ENCODE assay signal across 20 mouse cellular contexts in the genomic region with DNA sequence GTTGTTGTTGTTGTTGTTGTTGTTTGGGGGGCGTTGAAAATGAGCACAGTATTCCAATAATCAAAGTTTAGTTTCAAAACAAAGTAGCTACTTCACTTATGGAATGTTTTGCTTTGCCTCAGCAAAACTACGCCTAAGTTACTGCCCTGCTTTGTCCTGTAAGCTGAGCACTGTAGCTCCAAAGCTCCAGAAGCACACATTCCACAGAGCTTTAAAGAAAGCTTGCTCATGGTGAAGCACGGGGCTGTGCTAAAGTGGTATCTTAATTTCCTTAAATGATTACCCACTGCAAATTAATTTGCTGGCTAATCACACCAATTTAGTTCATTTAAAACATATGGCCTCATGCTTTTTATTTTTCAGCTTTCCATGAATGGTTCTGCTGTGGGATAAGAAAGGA. TPM values are rescaled to one million over a fixed set of nuclear protein-coding genes. Genes with fewer than 3 reads are reported as not detected.
A peak's percentile ranks its signal among the peaks of the same experiment; 100 is the strongest.
DNase-seq lines count a peak whose midpoint lies in the region; ATAC-seq and TF ChIP-seq lines count a peak whose summit lies in the region.
"Had no signal": no experiment of that assay in that cellular context is flagged by ENCODE, and none has a peak within 500 bp of the region (broad histone marks: within the 10 kb centered on the region; RNA-seq: fewer than 3 reads in every experiment).

No protein-coding gene starts in this region.

- TF ChIP-seq CTCF in forebrain, postnatal 0 days (IDR thresholded peaks at IDR 0.05; ENCODE audit: low read depth): no peak

- H3K4me2 ChIP-seq in forebrain, postnatal 0 days (ENCODE audit: low read depth): no peak overlapping the region
- H3K4me2 ChIP-seq in forebrain, embryonic 16.5 days (ENCODE audit: low read length): no peak overlapping the region
- peak overlapping the region; percentile 82 for H3K4me2 ChIP-seq in intestine, embryonic 14.5 days (ENCODE audit: low read length)
- H3K4me2 ChIP-seq in myocyte (ENCODE audit: low read depth): peak overlapping the region; percentile 82
- H3K4me2 ChIP-seq: heart, embryonic 15.5 days had no signal

- H3K9me3 ChIP-seq in forebrain, postnatal 0 days (ENCODE audit: low read length): no peaks in the 10 kb centered on the region
- H3K9me3 ChIP-seq in forebrain, embryonic 16.5 days (ENCODE audit: control insufficient read depth, low read length): no peaks in the 10 kb centered on the region
- H3K9me3 ChIP-seq in intestine, embryonic 14.5 days (ENCODE audit: control insufficient read depth, low read length): no peaks in the 10 kb centered on the region
- H3K9me3 ChIP-seq: forebrain, embryonic 10.5 days; heart, embryonic 15.5 days had no signal

- peaks cover 52% of the 10 kb centered on the region for H3K79me2 ChIP-seq in myocyte (ENCODE audit: control insufficient read depth, insufficient read depth)

- WGBS in forebrain, postnatal 0 days: 2% methylated on average over 3 of the region's 3 CpGs
- WGBS in forebrain, embryonic 16.5 days: 2% methylated on average over 3 of the region's 3 CpGs
- WGBS in intestine, embryonic 14.5 days: 8% methylated on average over 3 of the region's 3 CpGs

- H3K9ac ChIP-seq in forebrain, postnatal 0 days: no peak overlapping the region
- H3K9ac ChIP-seq in forebrain, embryonic 16.5 days (replicated peaks; ENCODE audit: low read depth, low read length): no peak overlapping the region
- peak overlapping the region; percentile 44 for H3K9ac ChIP-seq in intestine, embryonic 14.5 days (ENCODE audit: low read length)
- H3K9ac ChIP-seq: heart, embryonic 15.5 days; liver, postnatal 0 days had no signal

- H3K4me1 ChIP-seq in forebrain, postnatal 0 days (ENCODE audit: insufficient read depth): peaks cover 11% of the 10 kb centered on the region; the same call in 1 of the 2 replicates
- H3K4me1 ChIP-seq in forebrain, embryonic 16.5 days (replicated peaks; ENCODE audit: control insufficient read depth, insufficient read depth, low read length): peaks cover 17% of the 10 kb centered on the region
- peaks cover 10% of the 10 kb centered on the region; the same call in 1 of the 2 replicates for H3K4me1 ChIP-seq in intestine, embryonic 14.5 days (replicated peaks; ENCODE audit: control insufficient read depth, insufficient read depth, low read length)

- H3K4me3 ChIP-seq in forebrain, postnatal 0 days (ENCODE audit: low read depth, low read length): no peak overlapping the region
- no peak overlapping the region for H3K4me3 ChIP-seq in forebrain, embryonic 16.5 days (replicated peaks; ENCODE audit: low read length)
- H3K4me3 ChIP-seq in intestine, embryonic 14.5 days (ENCODE audit: low read depth, low read length): peak overlapping the region; percentile 38
- H3K4me3 ChIP-seq in myocyte: peak overlapping the region; percentile 94

- no peak for TF ChIP-seq POLR2A in myocyte (IDR thresholded peaks at IDR 0.05; ENCODE audit: insufficient read length, low read depth)

- no peak overlapping the region for H3K27ac ChIP-seq in forebrain, postnatal 0 days (ENCODE audit: low read depth, low read length)
- H3K27ac ChIP-seq in forebrain, embryonic 16.5 days (ENCODE audit: low read length): no peak overlapping the region
- no peak overlapping the region for H3K27ac ChIP-seq in intestine, embryonic 14.5 days (ENCODE audit: low read depth)
- H3K27ac ChIP-seq: forebrain, embryonic 10.5 days; heart, embryonic 15.5 days had no signal

- DNase-seq in forebrain, postnatal 0 days: peak; percentile 60
- DNase-seq in retina, embryonic 14.5 days (ENCODE audit: low spot score): peak; percentile 33
- no peak for DNase-seq in retina, postnatal 1 day
- DNase-seq in intestine, embryonic 14.5 days (ENCODE audit: low spot score): peak; percentile 51
- DNase-seq in thymus, postnatal 10 days (ENCODE audit: low spot score in 2 of 2): no peak
- DNase-seq: cerebellum, postnatal 36 days; kidney, postnatal 25 days; layer of hippocampus, postnatal 36 days; liver, postnatal 0 days; right cerebral cortex, postnatal 25 days; thymus, postnatal 4 days had no signal

- no peak overlapping the region for H3ac ChIP-seq in myocyte (ENCODE audit: control insufficient read depth, insufficient read length)

- H3K27me3 ChIP-seq in forebrain, postnatal 0 days (ENCODE audit: insufficient read depth, low read length): peaks cover 94% of the 10 kb centered on the region
- H3K27me3 ChIP-seq in forebrain, embryonic 16.5 days (replicated peaks; ENCODE audit: control insufficient read depth, insufficient read depth, low read length): peaks cover 73% of the 10 kb centered on the region
- peaks cover 92% of the 10 kb centered on the region for H3K27me3 ChIP-seq in intestine, embryonic 14.5 days (replicated peaks; ENCODE audit: control insufficient read depth, insufficient read depth, low read length)
- no peaks in the 10 kb centered on the region for H3K27me3 ChIP-seq in myocyte (ENCODE audit: control insufficient read depth, insufficient read depth, insufficient read length)

- no peaks in the 10 kb centered on the region for H3K36me3 ChIP-seq in forebrain, postnatal 0 days (ENCODE audit: insufficient read depth)
- no peaks in the 10 kb centered on the region for H3K36me3 ChIP-seq in forebrain, embryonic 16.5 days (ENCODE audit: control insufficient read depth, insufficient read depth)
- no peaks in the 10 kb centered on the region for H3K36me3 ChIP-seq in intestine, embryonic 14.5 days (ENCODE audit: control insufficient read depth, insufficient read depth, low read length)
- no peaks in the 10 kb centered on the region for H3K36me3 ChIP-seq in myocyte (ENCODE audit: control insufficient read depth, insufficient read depth)
- H3K36me3 ChIP-seq: forebrain, embryonic 10.5 days; G1E; heart, embryonic 15.5 days had no signal

- no peak for ATAC-seq in forebrain, postnatal 0 days
- ATAC-seq in forebrain, embryonic 16.5 days: no peak
- ATAC-seq in intestine, embryonic 14.5 days (replicated peaks; ENCODE audit: low FRiP score, low TSS enrichment, low read depth): no peak
- ATAC-seq in inflammation-experienced regulatory T-cells, adult 6 months: no peak
- ATAC-seq: hindbrain, embryonic 16.5 days; liver, postnatal 0 days had no signal

TF ChIP-seq in myocyte, 11 proteins besides CTCF, POLR2A, EP300 and RAD21:
- TF ChIP-seq MYOD1 (IDR thresholded peaks at IDR 0.05; ENCODE audit: control insufficient read depth in 1 of 3, insufficient read length in 2 of 3, low read depth in 2 of 3) (no peak), POLR2AphosphoS2 (IDR thresholded peaks at IDR 0.05; ENCODE audit: insufficient read length, low read depth) (no peak), REST (IDR thresholded peaks at IDR 0.05; ENCODE audit: insufficient read depth, insufficient read length) (no peak), SRF (IDR thresholded peaks at IDR 0.05; ENCODE audit: control insufficient read depth, insufficient read length, low read depth) (no peak), TCF12 (IDR thresholded peaks at IDR 0.05; ENCODE audit: insufficient read depth, poor library complexity, severe bottlenecking) (no peak), USF1 (IDR thresholded peaks at IDR 0.05; ENCODE audit: low read depth) (no peak), TCF3 (IDR thresholded peaks at IDR 0.05; ENCODE audit: insufficient read length, low read depth) (no peak), MYOG (IDR thresholded peaks at IDR 0.05; ENCODE audit: control insufficient read depth in 1 of 3, insufficient read depth in 1 of 3, insufficient read length in 2 of 3, low read depth in 2 of 3) (no peak), E2F4 (IDR thresholded peaks at IDR 0.05; ENCODE audit: insufficient read depth) (no peak), MAX (IDR thresholded peaks at IDR 0.05; ENCODE audit: low read depth) (no peak), CEBPB (IDR thresholded peaks at IDR 0.05; ENCODE audit: insufficient read depth, poor library complexity, severe bottlenecking) (no peak)

RNA-seq across cellular contexts. Expression of a gene that starts 1.5 kb away (rescaled TPM):
- 2.1 and 10.5 TPM in 2 replicates for total RNA-seq in forebrain, postnatal 0 days (2014; rRNA removed)
- polyA plus RNA-seq in forebrain, postnatal 0 days (2015; fragmentation: Nextera tagmentation; extraction: Ambion mirVana): 2.5 and 7.2 TPM in 2 replicates
- polyA plus RNA-seq in forebrain, embryonic 16.5 days (2015; fragmentation: Nextera tagmentation; extraction: Ambion mirVana): 0.86 and 4.9 TPM in 2 replicates
- polyA plus RNA-seq in intestine, embryonic 14.5 days (2014; fragmentation: Nextera tagmentation; extraction: Ambion mirVana): 35.6 and 48.0 TPM in 2 replicates
- 35.6 TPM for polyA plus RNA-seq in myocyte (2012; fragmentation: generic; extraction: Trizol)
- under 1 TPM in 1 of 3 experiments, not detected in 2; 0.19 TPM for polyA plus RNA-seq in inflammation-experienced regulatory T-cells, adult 6 months (2017; shearing (Covaris generic))
- total RNA-seq: layer of hippocampus, postnatal 36 days; megakaryocyte-erythroid progenitor cell, adult 5-6 weeks; neutrophil, adult 5-6 weeks had no signal
- polyA plus RNA-seq: G1E had no signal

Comparison
In these comparisons a context has a peak if more than half of its experiments do, and no peak if none do; other contexts are left out.
1. DNase-seq: peak in forebrain, postnatal 0 days (single experiment), retina, embryonic 14.5 days (single experiment) and intestine, embryonic 14.5 days (single experiment); none in retina, postnatal 1 day (single experiment) and thymus, postnatal 10 days (0 of 2).
2. H3K4me2 ChIP-seq: peak in intestine, embryonic 14.5 days (single experiment) and myocyte (single experiment); none in forebrain, postnatal 0 days (single experiment) and forebrain, embryonic 16.5 days (single experiment).
3. H3K4me3 ChIP-seq: peak in intestine, embryonic 14.5 days (single experiment) and myocyte (single experiment); none in forebrain, postnatal 0 days (single experiment) and forebrain, embryonic 16.5 days (single experiment).